In the genomic region with DNA sequence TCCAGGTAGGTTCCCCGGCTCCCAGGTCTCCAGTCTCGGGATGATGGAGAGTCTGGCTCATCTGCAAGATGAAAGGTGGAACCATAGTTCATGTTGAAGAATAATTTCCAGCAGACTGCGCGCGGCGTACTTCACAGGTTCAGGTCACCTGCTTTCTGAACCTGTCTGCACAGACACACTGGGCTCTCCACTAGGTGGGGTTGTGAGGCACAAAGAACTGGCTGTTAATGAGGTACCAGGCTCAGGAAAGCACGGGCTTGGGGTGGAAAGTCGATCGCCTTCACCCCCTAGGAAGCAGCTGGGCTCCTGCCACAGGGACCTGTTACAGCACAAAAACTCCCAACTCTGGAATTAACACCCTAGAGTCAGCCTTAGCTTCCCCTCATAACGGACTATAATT, we compare ENCODE assay signal across 10 mouse cellular contexts. TPM values are rescaled to one million over a fixed set of nuclear protein-coding genes. Genes with fewer than 3 reads are reported as not detected.
DNase-seq lines count a peak whose midpoint lies in the region; ATAC-seq and TF ChIP-seq lines count a peak whose summit lies in the region.
"Had no signal": no experiment of that assay in that cellular context is flagged by ENCODE, and none has a peak within 500 bp of the region (broad histone marks: within the 10 kb centered on the region; RNA-seq: fewer than 3 reads in every experiment).

No protein-coding gene starts in this region.

- H3K4me1 ChIP-seq in testis, adult 2 months (ENCODE audit: control insufficient read depth, insufficient read depth, low read length) = peaks cover 8% of the 10 kb centered on the region

- H3K36me3 ChIP-seq in testis, adult 2 months (ENCODE audit: control insufficient read depth, insufficient read depth, low read length) = no peaks in the 10 kb centered on the region; the same call in 1 of the 2 replicates
- H3K36me3 ChIP-seq: G1E had no signal

- no peak for TF ChIP-seq POLR2A in testis, adult 2 months (IDR thresholded peaks at IDR 0.05; ENCODE audit: control insufficient read depth, low read depth, low read length)

- TF ChIP-seq CTCF in testis, adult 2 months (IDR thresholded peaks at IDR 0.05; ENCODE audit: control insufficient read depth, insufficient read depth, insufficient replicate concordance, low read depth, low read length) = peak; percentile 28; the same call in 1 of the 2 replicates

- ATAC-seq in cerebellum, adult (ENCODE audit: insufficient number of reproducible peaks, low FRiP score, low TSS enrichment) = no peak

- H3K4me3 ChIP-seq in testis, adult 2 months (ENCODE audit: control insufficient read depth, low read depth, low read length) = no peak overlapping the region
- H3K4me3 ChIP-seq: hindbrain, embryonic 15.5 days had no signal

- H3K27ac ChIP-seq in testis, adult 2 months (ENCODE audit: control insufficient read depth, insufficient read depth, low read depth, low read length) = no peak overlapping the region
- H3K27ac ChIP-seq: hindbrain, embryonic 15.5 days had no signal

- peak; percentile 56 for DNase-seq in cerebellum, adult 11 months
- DNase-seq in testis, postnatal 14 days (ENCODE audit: low spot score) = no peak
- peak; percentile 71 for DNase-seq in forelimb bud, embryonic 11.5 days (ENCODE audit: low read depth, low spot score)
- DNase-seq in kidney, postnatal 25 days = peak; percentile 89 to 90
- peak; percentile 74 for DNase-seq in lung, postnatal 25 days (ENCODE audit: low spot score)
- DNase-seq in thymus, postnatal 0 days (ENCODE audit: low spot score) = peak; percentile 65

- H3K27me3 ChIP-seq in testis, adult 2 months (ENCODE audit: control insufficient read depth, insufficient read depth, low read length) = no peaks in the 10 kb centered on the region
- H3K27me3 ChIP-seq: hindbrain, embryonic 15.5 days had no signal

RNA-seq across cellular contexts. Expression of gene Dlat, which starts 34.1 kb away (rescaled TPM):
- 36.8 and 39.7 TPM in 2 replicates for polyA plus RNA-seq in testis, adult 2 months (2012; rRNA removed)
- polyA plus RNA-seq in thymus, postnatal 0 days (2015; fragmentation: Nextera tagmentation; extraction: Ambion mirVana) = 37.4 and 42.7 TPM in 2 replicates

RNA-seq across cellular contexts. Expression of gene Dixdc1, which starts 45.7 kb away (rescaled TPM):
- polyA plus RNA-seq in testis, adult 2 months (2012; rRNA removed) = 14.1 and 15.0 TPM in 2 replicates
- 0.91 and 1.0 TPM in 2 replicates for polyA plus RNA-seq in thymus, postnatal 0 days (2015; fragmentation: Nextera tagmentation; extraction: Ambion mirVana)
- polyA plus RNA-seq: G1E had no signal

RNA-seq across cellular contexts. Expression of gene 2310030G06Rik, which starts 52.7 kb away (rescaled TPM):
- polyA plus RNA-seq in testis, adult 2 months (2012; rRNA removed) = 1.6 and 2.1 TPM in 2 replicates
- polyA plus RNA-seq in thymus, postnatal 0 days (2015; fragmentation: Nextera tagmentation; extraction: Ambion mirVana) = 6.2 and 6.3 TPM in 2 replicates
- polyA plus RNA-seq: G1E had no signal

RNA-seq across cellular contexts. Expression of gene Cryab, which starts 57.5 kb away (rescaled TPM):
- 4.4 and 6.0 TPM in 2 replicates for polyA plus RNA-seq in testis, adult 2 months (2012; rRNA removed)
- 17.2 and 17.5 TPM in 2 replicates for polyA plus RNA-seq in thymus, postnatal 0 days (2015; fragmentation: Nextera tagmentation; extraction: Ambion mirVana)
- polyA plus RNA-seq: G1E had no signal

RNA-seq across cellular contexts. Expression of gene Hspb2, which starts 58.5 kb away (rescaled TPM):
- polyA plus RNA-seq in testis, adult 2 months (2012; rRNA removed) = 2.3 and 3.6 TPM in 2 replicates
- polyA plus RNA-seq in thymus, postnatal 0 days (2015; fragmentation: Nextera tagmentation; extraction: Ambion mirVana) = 2.0 and 2.7 TPM in 2 replicates
- polyA plus RNA-seq: G1E had no signal
